Mouse (Mus musculus) spleen, embryonic (tissue): ENCODE measurements at regions not wholly inside any gene's neighbourhood (a gene's known extent, or its start where the extent isn't known, plus 50 kb on each side); places are given as distances from the start of the nearest gene placed in this dataset.

Experiments used
- CTCF ChIA-PET: fragments of 350-600 bp; sonication (Branson Sonifier 250); formaldehyde crosslinking; loops from one replicate; lab custom pipeline; 2022; lab: Charles Lee

DNA sequence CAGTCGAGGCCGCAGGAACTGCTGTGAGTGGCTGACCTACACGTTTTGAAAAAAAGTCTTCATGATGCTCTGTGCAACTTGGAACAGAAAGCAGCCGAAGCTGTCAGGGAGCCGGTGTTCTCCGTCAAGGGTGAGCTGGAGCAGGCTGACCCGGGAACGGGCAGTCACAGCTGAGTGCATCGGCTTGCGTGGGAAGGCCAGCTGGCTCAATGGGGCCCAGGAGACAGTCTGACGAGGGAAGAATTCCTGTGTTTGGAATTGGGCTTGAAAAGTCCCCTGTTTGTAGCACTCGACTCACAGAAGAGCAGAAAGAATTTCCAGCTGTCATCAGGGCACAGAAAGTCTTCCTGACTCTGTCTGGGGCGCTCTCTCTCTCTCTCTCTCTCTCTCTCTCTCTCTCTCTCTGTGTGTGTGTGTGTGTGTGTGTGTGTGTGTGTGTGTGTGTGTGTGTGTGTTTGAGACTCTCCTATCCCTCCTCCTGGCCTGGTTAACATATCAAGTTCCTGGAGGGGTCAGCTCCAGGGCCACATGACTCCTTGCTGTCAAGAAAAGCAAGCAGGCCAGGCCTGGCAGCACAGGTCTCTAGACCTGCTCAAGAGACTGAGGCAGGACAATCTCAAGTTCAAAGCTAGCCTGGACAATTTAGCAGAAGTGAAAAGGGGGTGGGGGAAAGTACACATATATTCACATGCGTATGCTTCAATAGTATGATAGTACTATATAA is 163.6 kb downstream of the Zfp36l1 start:
- CTCF ChIA-PET: interaction anchor here (0.7 kb wide), 1 partner anchor 15 kb away, joined by 6 read pairs; no protein-coding TSS in a partner anchor

DNA sequence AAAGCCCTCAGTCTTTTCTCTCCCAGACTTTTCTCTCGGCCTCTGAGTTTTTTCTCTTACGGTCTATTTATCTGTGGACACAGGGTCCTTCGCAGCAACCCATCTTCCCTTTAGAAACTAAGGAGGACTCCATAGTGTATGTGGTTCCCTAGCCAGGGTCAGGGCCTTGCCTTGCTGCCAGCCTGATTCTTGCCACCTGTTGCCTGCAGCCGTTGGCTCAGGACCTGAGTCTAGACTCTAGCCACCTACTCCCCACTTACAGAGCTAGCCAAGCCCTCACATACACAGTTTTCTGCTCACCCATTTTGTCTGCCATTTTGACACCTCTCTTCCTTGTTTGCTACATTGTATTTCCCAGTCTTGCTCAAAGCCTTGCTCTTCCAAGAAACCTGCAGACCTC is 165.2 kb downstream of the Zfp36l1 start:
- CTCF ChIA-PET: no interaction called here

DNA sequence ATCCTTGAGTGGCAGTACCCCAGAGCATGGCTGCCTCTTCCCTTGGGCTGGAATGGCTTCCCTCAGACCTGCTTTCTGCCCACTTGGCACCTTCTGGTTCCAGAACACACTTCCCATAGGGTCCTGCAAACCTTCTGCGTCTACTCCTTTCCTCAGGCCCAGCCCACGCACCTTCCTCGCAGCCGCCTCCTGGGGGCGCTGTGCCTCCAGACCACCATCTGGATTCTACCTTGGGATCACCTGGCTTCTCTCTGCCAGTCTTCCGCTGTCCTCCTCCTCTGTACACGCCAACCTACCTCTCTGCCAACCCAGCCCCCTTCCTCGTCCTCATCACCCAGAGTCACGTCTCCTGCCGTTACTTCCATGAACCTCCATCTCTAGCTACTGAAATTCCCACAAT is 166.0 kb downstream of the Zfp36l1 start:
- CTCF ChIA-PET: no interaction called here

DNA sequence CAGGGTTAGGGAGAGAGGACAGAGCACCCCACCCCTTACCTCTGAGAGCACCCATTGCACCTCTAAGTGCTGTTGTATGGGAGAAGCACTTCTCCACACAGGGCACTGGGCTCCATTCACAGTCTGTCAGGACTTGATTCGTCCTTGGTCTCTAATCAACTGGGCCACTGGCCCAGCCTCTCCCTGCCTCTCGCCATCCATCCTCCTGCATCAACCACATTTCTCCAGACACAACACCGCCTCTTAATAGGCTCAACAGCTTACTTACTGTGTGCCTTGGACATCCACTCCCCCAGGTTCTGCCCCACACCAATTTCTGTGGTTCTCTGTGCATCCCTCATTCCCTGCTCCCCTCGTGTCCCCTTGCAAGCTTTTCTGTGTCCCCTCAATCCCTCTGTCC is 166.9 kb downstream of the Zfp36l1 start:
- CTCF ChIA-PET: interaction anchor here (0.6 to 0.8 kb wide), 2 partner anchors 8 to 105 kb away, joined by 4 read pairs; no protein-coding TSS in a partner anchor

DNA sequence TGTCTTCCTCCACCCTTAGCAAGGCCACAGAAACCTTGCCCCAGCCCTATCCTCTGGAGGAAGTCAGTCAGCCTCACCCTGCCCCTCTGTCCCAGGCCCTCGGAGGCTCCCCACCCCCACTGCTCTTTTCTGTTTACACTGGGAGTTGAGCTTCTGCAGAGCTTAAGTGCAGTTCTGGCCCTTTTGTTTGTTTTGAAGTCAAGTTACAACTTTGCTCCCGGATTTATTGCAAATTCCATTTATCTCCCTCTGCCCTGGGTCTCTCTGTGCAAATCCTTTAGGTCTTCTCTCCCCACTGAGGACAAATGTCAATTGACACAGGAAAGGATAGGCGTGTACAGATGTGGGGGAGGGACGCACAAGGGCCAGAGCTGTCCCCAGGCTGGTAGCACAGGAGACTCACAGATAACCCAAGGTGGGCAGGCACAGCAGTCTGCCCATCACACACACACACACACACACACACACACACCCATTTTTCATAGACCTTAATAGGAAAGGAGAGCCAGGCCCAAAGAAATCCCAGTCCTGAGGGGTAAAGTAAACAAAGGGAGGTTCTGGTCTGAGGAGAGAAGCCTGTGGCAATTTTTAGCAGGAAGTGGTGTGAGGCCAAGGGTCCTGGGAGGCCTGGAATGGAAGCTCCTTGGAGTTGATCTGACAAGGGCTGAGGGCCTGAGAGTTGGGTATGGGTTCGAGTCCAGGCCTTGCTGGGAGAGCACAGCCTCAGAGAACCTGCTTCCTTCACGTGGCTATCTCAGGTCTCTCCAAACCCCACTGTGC is 167.9 kb downstream of the Zfp36l1 start:
- CTCF ChIA-PET: interaction anchor here (0.8 kb wide), 1 partner anchor 104 kb away, joined by 4 read pairs; no protein-coding TSS in a partner anchor

DNA sequence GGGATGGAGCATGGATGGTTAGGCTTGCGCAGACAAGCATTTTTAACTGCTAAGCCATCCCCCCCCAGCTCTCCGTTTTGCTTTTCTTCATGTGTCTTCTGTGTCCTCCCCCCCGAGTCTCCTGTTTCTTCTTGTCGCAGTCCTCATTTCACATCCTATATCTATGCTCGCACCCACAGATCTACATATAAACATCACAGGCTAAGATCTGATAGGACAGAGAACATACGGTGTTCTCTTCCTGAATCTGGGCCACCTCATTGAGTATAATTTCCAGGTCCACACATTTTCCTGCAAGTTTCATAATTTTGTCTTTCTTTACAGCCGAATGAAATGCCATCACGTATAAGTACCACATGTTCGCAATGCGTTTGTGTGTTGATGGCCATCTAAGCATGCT is 168.7 kb downstream of the Zfp36l1 start:
- CTCF ChIA-PET: no interaction called here

DNA sequence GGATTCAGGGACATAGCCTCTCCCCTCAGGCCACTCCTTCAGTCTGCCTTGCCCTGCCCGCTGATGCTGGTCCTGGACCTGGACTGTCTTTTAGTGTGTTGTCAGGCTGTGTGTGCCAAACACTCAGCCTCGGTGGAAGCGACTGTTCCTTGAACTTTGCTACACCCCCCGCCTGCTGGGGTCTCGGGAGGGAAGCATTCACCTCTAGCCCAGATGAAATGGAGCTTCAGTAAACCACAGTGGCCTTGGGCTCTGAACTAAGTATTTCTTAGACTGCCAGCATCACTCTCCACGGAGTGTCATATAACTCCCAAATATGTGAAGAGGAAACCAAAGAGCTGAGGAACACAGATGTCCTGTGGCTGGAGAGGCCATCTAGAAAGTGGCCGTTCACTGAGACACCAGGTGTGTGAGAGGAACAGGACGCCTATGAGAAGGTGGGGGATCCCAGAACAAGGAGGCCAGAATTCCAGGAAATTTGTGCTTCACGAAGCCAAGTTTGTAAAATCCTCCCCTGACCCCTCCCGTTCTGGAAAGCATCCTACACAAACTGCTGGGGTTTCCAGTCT is 170.2 kb downstream of the Zfp36l1 start:
- CTCF ChIA-PET: no interaction called here

DNA sequence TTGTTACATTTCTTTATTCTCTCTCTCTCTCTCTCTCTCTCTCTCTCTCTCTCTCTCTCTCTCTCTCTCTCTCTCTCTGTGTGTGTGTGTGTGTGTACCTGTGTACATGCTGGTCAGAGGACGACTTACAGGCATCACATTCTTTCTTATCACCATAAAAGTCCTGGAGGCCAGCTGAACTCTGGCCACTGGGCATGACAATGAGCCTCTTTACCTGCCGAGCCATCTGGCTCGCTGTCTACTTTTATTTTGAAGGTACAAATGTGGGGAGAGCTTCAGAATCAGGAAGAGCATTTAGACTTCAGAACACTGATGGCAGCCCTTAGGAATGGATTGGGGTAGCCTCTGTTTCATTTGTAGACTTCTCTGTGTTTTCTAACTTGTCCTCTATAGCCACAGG is 171.0 kb downstream of the Zfp36l1 start:
- CTCF ChIA-PET: interaction anchor here (0.6 kb wide), 1 partner anchor 159 kb away, joined by 3 read pairs; no protein-coding TSS in a partner anchor

DNA sequence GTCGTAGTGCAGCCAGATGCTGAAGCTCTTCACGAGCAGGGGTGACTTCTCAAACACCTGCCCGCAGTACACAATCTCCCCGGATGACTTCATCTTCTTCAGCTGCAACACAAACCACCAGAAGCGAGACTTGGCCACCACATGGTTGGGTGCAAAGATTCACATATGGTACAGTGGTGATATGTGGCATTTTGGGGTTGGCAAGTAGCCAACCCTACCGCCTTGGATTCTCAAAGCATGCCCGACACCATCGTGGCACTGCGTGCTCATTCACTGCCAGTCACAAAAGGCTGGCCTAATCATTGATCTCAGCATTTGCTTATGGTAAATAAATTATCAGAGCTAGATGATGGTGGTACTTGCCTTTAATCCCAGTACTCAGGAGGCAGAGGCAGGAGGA is 173.4 kb downstream of the Zfp36l1 start:
- CTCF ChIA-PET: no interaction called here

DNA sequence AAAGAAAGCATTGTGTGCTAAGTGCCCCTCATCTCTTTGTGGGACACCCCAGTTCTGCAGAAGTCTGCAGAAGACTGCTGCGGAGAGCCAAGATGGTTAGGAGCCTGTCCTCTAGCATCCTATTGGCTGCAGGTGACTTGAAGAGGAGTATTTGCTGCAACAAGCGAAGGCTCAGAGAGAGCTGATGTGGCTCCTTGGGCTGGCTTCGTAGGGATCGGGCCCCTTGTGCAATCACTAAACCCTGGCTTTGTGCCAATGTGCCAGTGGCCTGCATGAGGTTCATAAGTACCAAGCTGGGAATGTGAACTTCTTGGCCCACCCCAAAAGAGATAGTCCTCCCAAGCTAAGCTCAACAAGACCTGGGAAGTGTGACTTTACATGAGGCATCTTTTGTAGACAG is 174.9 kb downstream of the Zfp36l1 start:
- CTCF ChIA-PET: no interaction called here

DNA sequence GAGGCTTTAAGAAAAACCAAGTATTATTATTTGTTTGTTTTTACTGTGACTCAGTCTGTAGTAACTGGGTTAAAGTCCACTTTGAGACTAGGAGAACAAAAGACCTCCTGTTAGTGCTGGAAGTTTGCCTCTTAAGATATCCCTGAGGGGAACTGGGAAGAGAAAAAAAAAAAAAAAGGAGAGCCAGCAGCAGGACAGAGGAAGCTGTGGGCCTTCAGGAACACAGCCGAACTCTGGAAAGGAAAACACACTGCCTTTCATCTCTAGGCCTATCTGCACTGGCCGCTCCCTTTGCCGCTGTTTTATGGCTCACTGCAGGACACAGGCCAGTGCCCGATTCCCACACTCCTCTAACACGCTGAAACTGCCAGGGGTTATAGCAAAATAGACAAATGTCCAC is 176.1 kb downstream of the Zfp36l1 start:
- CTCF ChIA-PET: no interaction called here

DNA sequence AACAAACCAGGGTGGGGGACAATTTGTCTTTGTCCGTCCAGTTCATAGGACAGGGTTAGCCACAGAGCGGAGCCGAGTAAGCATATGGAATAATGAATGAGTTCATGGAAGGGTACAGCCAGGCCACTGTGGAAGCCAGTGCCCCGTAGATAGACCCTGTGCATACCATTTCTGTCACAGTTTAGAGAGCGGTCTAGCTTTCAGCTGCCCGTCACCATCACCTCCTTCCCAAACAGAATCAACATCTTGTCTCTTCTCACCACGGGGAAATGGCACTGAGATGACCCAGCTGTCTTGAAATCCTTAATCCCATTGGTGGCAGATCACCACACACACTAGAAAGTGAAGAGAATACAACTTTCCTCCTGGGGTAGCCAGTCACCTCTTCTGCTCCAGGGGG is 178.7 kb downstream of the Zfp36l1 start:
- CTCF ChIA-PET: no interaction called here

DNA sequence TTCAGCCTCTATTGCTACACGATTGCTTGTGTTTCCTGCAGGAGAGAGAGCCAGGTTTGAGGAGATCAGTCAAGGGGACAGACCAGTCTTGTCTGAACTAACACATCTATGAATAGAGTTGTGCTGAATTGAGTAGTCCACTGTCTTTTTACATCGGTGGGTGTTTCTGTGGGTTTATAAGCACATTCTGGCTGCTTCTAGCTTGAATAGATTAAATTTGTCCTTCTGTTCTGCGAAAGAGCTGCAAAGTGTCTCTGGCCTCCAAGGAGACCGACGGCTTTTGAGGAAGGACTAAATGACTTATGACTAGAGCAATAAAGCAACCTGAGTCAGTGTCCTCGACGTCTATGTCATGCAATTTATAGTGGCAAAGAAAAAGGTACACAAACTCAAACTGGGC is 179.9 kb downstream of the Zfp36l1 start:
- CTCF ChIA-PET: no interaction called here

DNA sequence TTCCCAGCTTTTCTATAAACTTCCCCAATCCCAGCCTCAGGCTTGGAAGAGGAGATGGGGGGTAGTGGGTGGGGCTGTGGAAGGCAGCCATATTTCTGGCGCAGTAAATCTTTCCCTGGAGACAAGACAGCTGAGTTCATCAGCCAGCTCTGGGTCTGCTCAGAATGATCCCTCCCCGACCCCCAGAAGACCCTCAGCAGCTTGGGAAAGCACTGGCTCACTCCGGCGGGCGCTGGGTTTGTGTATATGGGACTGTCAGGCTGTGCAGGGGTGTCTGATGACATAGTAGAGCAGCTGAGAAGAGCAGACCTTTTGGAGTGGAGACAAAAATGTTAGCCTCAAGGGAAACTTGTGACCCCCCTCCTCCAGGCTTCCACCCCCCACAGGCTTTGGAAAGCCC is 181.4 kb downstream of the Zfp36l1 start:
- CTCF ChIA-PET: interaction anchor here (0.5 kb wide), 1 partner anchor 112 kb away, joined by 8 read pairs; no protein-coding TSS in a partner anchor

DNA sequence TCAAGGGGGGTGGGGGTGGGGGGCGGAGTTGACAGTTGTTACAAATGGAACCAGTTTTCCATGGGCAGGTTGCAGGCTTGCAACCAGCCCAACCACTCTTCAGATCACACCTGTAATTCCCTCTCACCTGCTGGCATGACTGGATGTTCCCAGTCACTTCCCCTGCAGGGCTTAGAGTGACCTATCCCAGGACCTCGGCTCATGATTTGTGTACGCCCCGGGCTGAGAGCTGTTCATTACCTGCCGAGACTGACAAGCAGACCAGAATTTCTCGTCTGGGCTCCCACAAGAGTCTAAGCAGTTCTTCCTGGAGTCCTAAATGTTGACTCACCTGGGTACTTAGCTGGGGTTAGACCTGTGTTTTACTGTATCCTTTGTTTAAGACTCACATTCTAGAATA is 183.0 kb downstream of the Zfp36l1 start:
- CTCF ChIA-PET: no interaction called here

DNA sequence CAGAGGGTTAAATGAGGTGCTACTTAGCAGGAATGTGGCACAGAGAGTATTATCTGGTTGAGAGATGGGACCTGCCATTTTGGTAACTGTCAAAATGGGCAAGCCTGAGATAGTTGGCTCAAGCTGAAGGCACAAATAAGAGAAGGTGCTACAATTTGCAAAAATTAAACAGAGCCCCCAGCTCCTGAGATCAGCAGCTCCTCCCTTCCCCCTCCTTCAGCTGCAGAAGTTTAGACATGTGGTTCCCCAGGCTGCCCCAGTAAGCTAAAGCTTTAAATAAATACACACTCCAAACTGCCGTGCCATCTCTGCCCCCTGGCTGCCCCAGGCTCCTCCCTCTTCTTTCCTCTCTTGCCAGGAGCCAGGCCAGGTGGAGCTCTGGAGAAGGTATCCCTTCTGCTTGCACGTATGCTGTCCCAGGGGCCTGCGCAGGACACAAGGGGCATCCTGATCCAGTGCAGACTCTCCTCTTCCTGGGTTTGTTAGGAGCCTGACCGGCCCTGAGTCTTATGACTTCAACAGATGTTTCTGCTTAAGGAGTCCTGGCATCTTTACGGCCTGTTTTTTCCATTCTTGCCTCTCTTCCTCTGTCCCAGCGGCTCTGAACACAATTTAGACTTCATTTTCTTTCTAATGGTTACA is 184.0 kb downstream of the Zfp36l1 start:
- CTCF ChIA-PET: no interaction called here

DNA sequence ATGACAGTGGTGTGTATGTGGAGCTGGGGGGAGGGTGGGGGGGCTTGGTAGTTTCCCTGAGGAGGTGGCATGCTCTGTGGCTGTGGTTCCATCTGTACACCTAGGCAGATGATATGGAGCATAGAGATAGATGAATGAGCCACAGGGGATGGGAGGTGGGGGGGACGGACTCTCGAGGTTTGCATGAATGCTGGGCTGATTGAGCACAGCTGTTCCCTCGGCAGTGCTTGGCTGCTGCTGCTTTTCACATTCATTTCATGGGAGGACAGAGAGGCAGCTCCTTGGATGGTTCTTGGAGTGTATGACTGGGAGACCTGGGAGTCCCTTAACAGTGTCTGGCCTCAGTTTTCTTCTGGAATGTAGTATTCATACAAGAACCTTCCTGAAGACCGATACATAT is 184.5 kb downstream of the Zfp36l1 start:
- CTCF ChIA-PET: interaction anchor here (0.6 kb wide), 1 partner anchor 262 kb away, joined by 3 read pairs; no protein-coding TSS in a partner anchor

DNA sequence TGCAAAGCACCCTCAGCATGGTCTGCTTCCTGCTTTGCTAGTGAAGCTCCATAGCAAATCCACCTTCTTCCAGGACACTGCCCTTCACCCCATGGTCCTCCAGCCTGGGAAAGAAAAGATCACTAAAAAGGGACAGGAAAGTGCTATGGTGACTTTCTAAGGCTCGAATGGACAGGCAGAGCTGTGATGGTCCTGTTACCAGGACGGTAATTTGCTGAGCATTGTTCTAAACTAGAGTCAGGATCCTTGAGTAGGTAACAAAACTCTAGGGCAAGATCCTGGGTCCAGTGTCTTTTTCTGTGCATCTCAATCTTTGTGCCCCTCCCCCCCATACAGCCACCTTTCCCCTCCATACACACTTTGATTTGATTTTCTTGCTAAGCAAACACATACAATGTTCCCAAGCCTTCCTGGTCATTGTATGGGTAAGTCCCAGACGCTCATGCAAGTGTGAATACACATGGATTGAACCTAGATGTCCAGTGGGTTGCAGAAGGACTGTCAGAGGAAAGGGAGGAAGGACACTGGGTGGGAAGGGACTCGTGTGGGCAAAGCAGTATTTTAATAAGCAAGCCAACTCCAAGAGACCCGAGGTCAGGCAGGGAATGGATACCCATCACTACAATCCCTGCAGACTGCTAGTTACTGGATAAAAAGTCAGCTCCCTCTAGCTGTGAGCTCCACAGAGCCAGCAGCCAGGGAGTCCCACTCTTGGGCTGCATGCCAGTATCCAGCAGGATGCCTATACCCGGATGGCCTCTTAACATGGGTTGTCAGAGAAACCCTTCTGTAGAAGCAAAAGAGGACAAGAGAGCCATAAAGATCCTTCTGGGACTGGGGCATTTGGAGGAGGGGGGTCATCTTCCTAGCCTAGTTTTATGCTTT is 186.9 kb downstream of the Zfp36l1 start:
- CTCF ChIA-PET: interaction anchor here (0.6 kb wide), 1 partner anchor 181 kb away, joined by 3 read pairs; no protein-coding TSS in a partner anchor

DNA sequence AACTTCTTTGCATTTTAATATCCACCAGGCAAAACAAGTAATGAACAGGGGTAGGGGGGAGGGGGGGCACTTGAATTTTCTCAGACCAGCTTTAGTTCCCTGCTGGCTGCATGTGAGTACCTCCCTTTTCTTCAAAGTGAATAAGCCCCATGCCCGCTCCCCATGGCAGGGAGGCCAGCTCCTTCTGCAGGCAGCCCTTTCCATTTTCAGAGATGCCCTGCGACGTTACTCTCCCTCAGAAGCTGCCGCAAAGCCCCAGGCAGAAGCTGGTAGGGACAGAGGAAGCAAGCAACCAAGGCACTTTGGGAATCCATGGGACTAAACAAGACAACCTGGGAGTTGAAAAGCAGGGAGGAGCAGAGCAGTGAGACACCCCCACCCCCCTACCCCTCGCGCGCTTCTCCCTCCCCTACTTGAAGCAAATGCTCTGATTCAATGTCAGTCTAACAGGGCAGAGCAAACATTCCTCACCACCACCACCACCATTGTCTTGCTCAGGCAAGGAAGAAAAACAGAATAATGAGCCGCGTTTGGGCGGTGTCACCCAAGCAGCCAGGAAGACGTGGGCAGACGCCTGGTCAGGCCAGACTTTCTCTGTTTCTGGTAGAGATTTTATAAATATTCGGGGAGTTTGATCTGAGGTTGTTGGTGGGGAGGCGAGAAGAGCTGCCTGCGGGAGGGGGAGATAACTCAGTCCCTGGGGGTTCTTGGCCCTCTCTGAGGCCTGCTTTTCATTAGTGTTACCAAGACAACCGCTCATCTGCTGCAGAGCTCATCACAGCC is 187.7 kb downstream of the Zfp36l1 start:
- CTCF ChIA-PET: interaction anchor here (0.5 kb wide), 1 partner anchor 960 kb away, joined by 3 read pairs; no protein-coding TSS in a partner anchor

DNA sequence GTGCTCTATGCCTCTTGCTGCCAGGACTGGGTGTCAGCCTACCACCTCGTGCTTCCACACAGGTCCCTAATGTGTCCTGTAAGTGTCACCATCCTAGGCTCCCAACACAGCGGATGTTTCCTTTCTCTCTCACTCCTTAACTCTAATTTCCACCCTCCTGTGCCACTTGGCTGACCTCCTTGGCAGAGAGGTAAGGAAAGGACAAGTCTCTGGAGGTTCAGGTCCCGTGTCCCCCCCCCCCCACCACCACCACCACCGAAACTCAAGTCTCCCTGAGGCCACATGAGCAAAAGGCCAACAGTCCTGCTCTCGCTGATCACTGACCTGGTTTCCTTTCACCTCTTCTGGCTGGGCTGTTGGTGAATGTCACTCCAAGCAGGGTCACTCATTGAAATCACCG is 189.0 kb downstream of the Zfp36l1 start:
- CTCF ChIA-PET: no interaction called here
